Mouse (Mus musculus) limb, embryonic 14.5 days (tissue): ENCODE measurements around the gene Gm44596. TPM values are rescaled to one million over a fixed set of nuclear protein-coding genes. Genes with fewer than 3 reads are reported as not detected.

Experiments
- ATAC-seq: fragments of 200-750 bp; cut with Nextera tagmentation; 2 replicates; pipeline ENCODE4 v1.8.0; 2017; ENCODE audit warnings: low read depth, moderate number of reproducible peaks, moderate TSS enrichment; ENCODE audit not compliant: low FRiP score
- DNase-seq: peaks from one replicate; pipeline ENCODE4 v3.0.0-alpha.2; 2015; ENCODE audit warnings: low spot score
- H3K27ac ChIP-seq: fragments of 300-500 bp; sonication (generic); replicated peaks from 2 replicates; pipeline ENCODE4 v1.5.1; 2014; ENCODE audit warnings: low read depth, mild to moderate bottlenecking, low read length, moderate library complexity, mixed read lengths
- H3K27me3 ChIP-seq: fragments of 300-500 bp; sonication (generic); 2 replicates; pipeline ENCODE4 v1.6.1; 2014; ENCODE audit warnings: low read length, mixed read lengths; ENCODE audit not compliant: control insufficient read depth, insufficient read depth
- H3K36me3 ChIP-seq: fragments of 300-500 bp; sonication (generic); 2 replicates; pipeline ENCODE4 v1.6.1; 2014; ENCODE audit warnings: mild to moderate bottlenecking, low read length, moderate library complexity, mixed read lengths; ENCODE audit not compliant: control insufficient read depth, insufficient read depth
- H3K4me1 ChIP-seq: fragments of 300-500 bp; sonication (generic); 2 replicates; pipeline ENCODE4 v1.6.1; 2014; ENCODE audit warnings: antibody characterized with exemption, low read length, mixed read lengths; ENCODE audit not compliant: control insufficient read depth, insufficient read depth
- H3K4me2 ChIP-seq: fragments of 300-500 bp; sonication (generic); replicated peaks from 2 replicates; pipeline ENCODE4 v1.6.1; 2014; ENCODE audit warnings: low read depth, mild to moderate bottlenecking, low read length, moderate library complexity; ENCODE audit not compliant: severe bottlenecking
- H3K4me3 ChIP-seq: fragments of 300-500 bp; sonication (generic); replicated peaks from 2 replicates; pipeline ENCODE4 v1.5.1; 2014; ENCODE audit warnings: low read length
- H3K9ac ChIP-seq: fragments of 300-500 bp; sonication (generic); 2 replicates; pipeline ENCODE4 v1.6.1; 2014; ENCODE audit warnings: mild to moderate bottlenecking, low read depth, low read length, moderate library complexity; ENCODE audit not compliant: severe bottlenecking
- H3K9me3 ChIP-seq: fragments of 300-500 bp; sonication (generic); 2 replicates; pipeline ENCODE4 v1.6.1; 2016; ENCODE audit warnings: low read length; ENCODE audit not compliant: control insufficient read depth
- POLR2A ChIP-seq: fragments of 200-500 bp; IDR thresholded peaks from 2 replicates; pipeline ENCODE4 v1.8.0; 2012; ENCODE audit warnings: inconsistent platforms, mild to moderate bottlenecking, moderate library complexity, borderline replicate concordance; ENCODE audit not compliant: insufficient read depth, insufficient read length; ENCODE audit errors: extremely low read depth
- WGBS: fragments of 180-500 bp; shearing (Covaris S2); extraction: QIAGEN DNeasy Blood & Tissue Kit; methylation state at CpG from one replicate; pipeline ENCODE4 v1.1.7; 2014; 5-methylcytosine and 5-hydroxymethylcytosine counted together
- polyA plus RNA-seq, 2 experiments: library from polyadenylated mRNA; depleted of rRNA in 1 of 2; stranded (reverse) in 1 of 2; unstranded in 1 of 2; fragments of >200 nt; fragmentation: Nextera tagmentation in 1 of 2; extraction: Ambion mirVana in 1 of 2; gene quantifications; 2 replicates each; pipeline versions ENCODE4 v1.2.1 to v1.2.3; 2012 to 2014

The Gm44596 gene
- polyA plus RNA-seq, 2 experiments = not detected

DNA sequence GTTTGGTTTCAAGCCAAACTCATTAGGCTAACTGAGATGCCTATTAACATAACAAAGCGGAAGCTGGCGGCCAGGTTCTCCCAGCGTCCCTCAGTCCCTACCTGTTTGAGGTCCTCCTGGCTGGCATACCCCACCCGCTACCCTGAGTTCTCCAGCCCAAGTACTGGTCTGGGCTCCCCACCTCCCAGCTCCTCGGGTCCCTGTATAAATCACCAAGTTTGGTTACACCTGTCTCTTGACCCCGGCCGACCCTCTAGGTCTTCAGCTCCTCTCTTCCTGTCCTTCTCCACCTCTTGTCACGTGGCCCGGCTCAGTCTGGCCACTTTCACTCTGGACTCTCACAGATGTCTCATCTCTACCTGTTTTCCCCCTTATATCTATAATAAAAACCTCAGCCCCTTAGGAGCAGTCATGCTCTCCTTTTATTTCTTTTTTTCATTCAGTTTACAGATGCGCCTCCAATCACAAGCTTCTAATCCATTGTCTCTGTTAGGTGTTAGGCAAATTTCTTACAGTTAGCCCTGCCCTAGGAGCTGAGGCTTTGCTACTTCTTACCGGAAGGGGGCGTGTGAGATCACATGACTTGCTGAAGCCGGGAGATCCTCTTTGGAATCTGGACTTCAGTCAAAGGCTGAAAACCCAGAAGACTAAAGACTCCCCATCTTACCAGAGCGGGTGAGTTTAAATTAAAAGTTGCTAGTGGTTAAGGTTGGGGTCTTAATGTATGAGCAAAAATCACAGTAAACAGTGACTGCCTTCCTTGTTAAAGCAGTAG, 70.6 kb downstream of the Gm44596 start:
- no peak for TF ChIP-seq POLR2A
- Histone ChIP-seq H3K27me3 (no peaks in the 10 kb centered on the region), H3K27ac (no peak overlapping the region), H3K4me2 (no peak overlapping the region; the same call in 1 of the 2 replicates), H3K9ac (no peak overlapping the region), H3K36me3 (0 out of 2 replicates have a peak, but pooled peaks cover 6% of the 10 kb centered on the region), H3K4me3 (no peak overlapping the region), H3K4me1 (no peaks in the 10 kb centered on the region), H3K9me3 (no peaks in the 10 kb centered on the region)
- DNase-seq = peak; percentile 39
- WGBS = 13% methylated on average over 14 of the region's 14 CpGs
- peak; percentile 61; the same call in 1 of the 2 replicates for ATAC-seq

DNA sequence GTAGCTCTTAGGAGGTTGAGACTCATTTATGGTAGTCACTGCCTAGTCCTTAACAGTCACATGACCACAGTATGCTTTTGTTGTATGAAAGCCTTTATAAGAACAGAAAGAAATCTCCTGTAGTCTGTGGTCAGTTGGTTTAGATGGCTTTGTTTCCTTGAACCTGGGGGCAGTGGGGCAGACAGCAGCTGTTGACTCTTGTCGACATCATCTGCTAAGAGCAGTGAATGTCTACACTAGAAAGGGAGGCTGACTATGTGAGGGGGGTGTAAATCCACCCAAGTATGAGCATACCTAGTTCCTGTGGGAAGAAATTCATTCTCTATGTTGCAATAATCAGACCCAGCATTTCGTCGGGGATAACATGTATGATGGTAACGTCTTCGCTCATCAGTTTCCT, 71.8 kb downstream of the Gm44596 start:
- no peak for ATAC-seq
- 98% methylated on average over 5 of the region's 5 CpGs for WGBS

GRCm38 (mm10) chr6:128455835-128456605, 80.7 kb downstream of the Gm44596 start:
- TF ChIP-seq POLR2A = no peak
- H3K4me2 ChIP-seq = no peak overlapping the region
- no peaks in the 10 kb centered on the region for H3K4me1 ChIP-seq
- no peaks in the 10 kb centered on the region for H3K36me3 ChIP-seq
- no peak overlapping the region for H3K27ac ChIP-seq
- 70% methylated on average over 12 of the region's 12 CpGs for WGBS
- DNase-seq (no peak), ATAC-seq (no peak)
- H3K4me3 ChIP-seq = no peak overlapping the region
- H3K27me3 ChIP-seq = no peaks in the 10 kb centered on the region
- 0 out of 2 replicates have a peak overlapping the region, but pooled peaks have one; percentile 12 for H3K9ac ChIP-seq
- no peaks in the 10 kb centered on the region for H3K9me3 ChIP-seq

More for the DNA sequence above, 71.8 kb downstream of the Gm44596 start:
- no peak for DNase-seq
- Histone ChIP-seq H3K4me2 (no peak overlapping the region), H3K27ac (no peak overlapping the region), H3K4me1 (no peaks in the 10 kb centered on the region), H3K9ac (no peak overlapping the region), H3K4me3 (no peak overlapping the region), H3K36me3 (0 out of 2 replicates have a peak, but pooled peaks cover 6% of the 10 kb centered on the region), H3K9me3 (no peaks in the 10 kb centered on the region), H3K27me3 (no peaks in the 10 kb centered on the region)
- no peak for TF ChIP-seq POLR2A

Other genes with a start within 250 kb of the Gm44596 start
- 151 and 192 TPM in 2 replicates for gene Tspan9, start 231.9 kb upstream of the Gm44596 start, polyA plus RNA-seq (2012; rRNA removed)
- gene Tspan9, start 231.9 kb upstream of the Gm44596 start, polyA plus RNA-seq (2014; fragmentation: Nextera tagmentation; extraction: Ambion mirVana) = 134 and 141 TPM in 2 replicates
- gene Tead4, start 74.7 kb upstream of the Gm44596 start, polyA plus RNA-seq (2012; rRNA removed) = 4.6 and 5.3 TPM in 2 replicates
- 3.7 and 5.8 TPM in 2 replicates for gene Tead4, start 74.7 kb upstream of the Gm44596 start, polyA plus RNA-seq (2014; fragmentation: Nextera tagmentation; extraction: Ambion mirVana)
- 49.0 and 56.1 TPM in 2 replicates for gene Tulp3, start 19.7 kb upstream of the Gm44596 start, polyA plus RNA-seq (2012; rRNA removed)
- gene Tulp3, start 19.7 kb upstream of the Gm44596 start, polyA plus RNA-seq (2014; fragmentation: Nextera tagmentation; extraction: Ambion mirVana) = 20.3 and 24.8 TPM in 2 replicates
- gene Rhno1, start 12.6 kb upstream of the Gm44596 start, polyA plus RNA-seq (2012; rRNA removed) = 58.8 and 61.3 TPM in 2 replicates
- gene Rhno1, start 12.6 kb upstream of the Gm44596 start, polyA plus RNA-seq (2014; fragmentation: Nextera tagmentation; extraction: Ambion mirVana) = 127 and 138 TPM in 2 replicates
- 81.2 and 93.9 TPM in 2 replicates for gene Foxm1, start 12.5 kb upstream of the Gm44596 start, polyA plus RNA-seq (2012; rRNA removed)
- gene Foxm1, start 12.5 kb upstream of the Gm44596 start, polyA plus RNA-seq (2014; fragmentation: Nextera tagmentation; extraction: Ambion mirVana) = 30.9 and 33.1 TPM in 2 replicates
- gene Tex52, start within 50 bp of the Gm44596 start, polyA plus RNA-seq (2012; rRNA removed) = 0.77 and 1.1 TPM in 2 replicates
- gene Tex52, start within 50 bp of the Gm44596 start, polyA plus RNA-seq (2014; fragmentation: Nextera tagmentation; extraction: Ambion mirVana) = 0.26 and 0.37 TPM in 2 replicates
- gene Nrip2, start 23.8 kb downstream of the Gm44596 start, polyA plus RNA-seq (2012; rRNA removed) = 5.7 and 6.2 TPM in 2 replicates
- gene Nrip2, start 23.8 kb downstream of the Gm44596 start, polyA plus RNA-seq (2014; fragmentation: Nextera tagmentation; extraction: Ambion mirVana) = 7.0 and 8.3 TPM in 2 replicates
- gene Itfg2, start 49.4 kb downstream of the Gm44596 start, polyA plus RNA-seq (2012; rRNA removed) = 34.5 and 41.5 TPM in 2 replicates
- 29.0 and 32.1 TPM in 2 replicates for gene Itfg2, start 49.4 kb downstream of the Gm44596 start, polyA plus RNA-seq (2014; fragmentation: Nextera tagmentation; extraction: Ambion mirVana)
- gene Fkbp4, start 63.2 kb downstream of the Gm44596 start, polyA plus RNA-seq (2012; rRNA removed) = 187 and 227 TPM in 2 replicates
- gene Fkbp4, start 63.2 kb downstream of the Gm44596 start, polyA plus RNA-seq (2014; fragmentation: Nextera tagmentation; extraction: Ambion mirVana) = 297 and 306 TPM in 2 replicates
- 0.06 and 0.47 TPM in 2 replicates for gene Pzp, start 151.2 kb downstream of the Gm44596 start, polyA plus RNA-seq (2012; rRNA removed)
- not detected in 2 replicates for gene Pzp, start 151.2 kb downstream of the Gm44596 start, polyA plus RNA-seq (2014; fragmentation: Nextera tagmentation; extraction: Ambion mirVana)
- gene A2ml1, start 206.1 kb downstream of the Gm44596 start, polyA plus RNA-seq (2012; rRNA removed) = 0.10 TPM in 1 of 2 replicates, not detected in the other
- not detected in 2 replicates for gene A2ml1, start 206.1 kb downstream of the Gm44596 start, polyA plus RNA-seq (2014; fragmentation: Nextera tagmentation; extraction: Ambion mirVana)
- not detected in 2 replicates for gene Klrb1a, start 248.0 kb downstream of the Gm44596 start, polyA plus RNA-seq (2012; rRNA removed)
- not detected in 2 replicates for gene Klrb1a, start 248.0 kb downstream of the Gm44596 start, polyA plus RNA-seq (2014; fragmentation: Nextera tagmentation; extraction: Ambion mirVana)